Mouse (Mus musculus): ENCODE data around the gene Ache. TPM values are rescaled to one million over a fixed set of nuclear protein-coding genes. Genes with fewer than 3 reads are reported as not detected.
"Not testable (repeated sequence)": the region's sequence is repeated elsewhere in the genome, so short reads cannot be mapped to it uniquely, and the experiment has no call there.

The Ache gene
- polyA plus RNA-seq (2014; fragmentation: Nextera tagmentation; extraction: Ambion mirVana): 0.93 and 1.3 TPM in 2 replicates

DNA sequence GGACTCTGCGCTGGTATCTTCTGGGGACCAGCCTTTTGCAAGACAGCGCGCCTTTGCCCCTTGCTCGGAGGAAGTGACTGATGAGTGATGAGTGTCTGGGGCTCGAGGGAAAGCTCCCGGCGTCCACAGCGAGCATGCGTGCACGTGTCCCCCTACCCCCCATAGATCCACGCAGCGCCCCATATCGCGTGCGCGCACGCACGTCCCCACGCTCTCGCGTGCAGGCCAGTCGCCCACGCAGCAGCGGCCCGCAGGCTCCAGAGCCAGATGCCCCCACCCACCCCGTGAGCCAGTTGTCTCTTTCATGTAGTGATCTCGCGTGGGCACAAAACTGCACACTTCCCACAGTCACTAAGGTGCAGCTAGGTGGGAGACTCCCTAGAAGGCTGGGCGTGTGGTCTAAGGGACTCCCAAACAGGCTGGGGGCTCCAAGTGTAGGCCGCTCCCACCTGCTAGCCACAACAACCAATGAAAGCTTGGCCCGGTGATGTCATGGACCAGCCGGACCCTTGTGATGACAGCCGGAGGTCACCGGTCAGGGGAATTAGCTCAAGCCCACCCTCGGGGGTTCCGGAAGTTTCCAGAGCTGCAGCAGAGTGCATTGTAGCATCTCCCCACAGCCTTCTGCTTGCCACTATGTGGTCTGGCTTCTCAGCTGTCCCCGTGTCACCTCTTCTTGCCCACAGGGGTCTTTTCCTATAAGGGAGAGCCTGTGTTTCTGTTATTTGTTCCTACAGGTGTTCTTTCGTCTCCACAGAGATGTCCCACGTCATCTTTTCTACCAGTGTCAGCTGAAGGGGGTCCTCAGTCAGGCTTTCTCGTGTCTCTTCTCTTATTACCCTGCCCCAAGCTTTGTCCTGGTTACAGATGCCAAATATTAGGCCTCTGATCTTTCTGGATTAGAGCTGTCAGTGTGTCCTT is at the start of gene Ache:
Gene Ache (plus strand): TSS at position 488 of the 921 bp plus-strand sequence.
- DNase-seq: peak; percentile 23
- Histone ChIP-seq H3K4me2 (peak within 1 kb of the TSS; percentile 71), H3K27ac (ENCODE audit: low read depth) (no peak within 1 kb of the TSS), H3K9ac (peak within 1 kb of the TSS; percentile 52), H3K9me3 (ENCODE audit: low read depth, low read length) (no peaks in the 10 kb centered on the region), H3K27me3 (ENCODE audit: insufficient read depth, low read length) (peaks cover 45% of the 10 kb centered on the region), H3K4me1 (ENCODE audit: insufficient read depth) (no peaks in the 10 kb centered on the region; the same call in 1 of the 2 replicates), H3K4me3 (ENCODE audit: low read depth, low read length) (peak within 1 kb of the TSS; percentile 38), H3K36me3 (ENCODE audit: insufficient read depth) (no peaks in the 10 kb centered on the region)
- no peak for TF ChIP-seq CTCF (IDR thresholded peaks at IDR 0.05; ENCODE audit: low read depth)
- 1% methylated on average over 40 of the region's 40 CpGs for WGBS
- peak; percentile 18; the same call in 1 of the 2 replicates for ATAC-seq (ENCODE audit: insufficient read depth)

DNA sequence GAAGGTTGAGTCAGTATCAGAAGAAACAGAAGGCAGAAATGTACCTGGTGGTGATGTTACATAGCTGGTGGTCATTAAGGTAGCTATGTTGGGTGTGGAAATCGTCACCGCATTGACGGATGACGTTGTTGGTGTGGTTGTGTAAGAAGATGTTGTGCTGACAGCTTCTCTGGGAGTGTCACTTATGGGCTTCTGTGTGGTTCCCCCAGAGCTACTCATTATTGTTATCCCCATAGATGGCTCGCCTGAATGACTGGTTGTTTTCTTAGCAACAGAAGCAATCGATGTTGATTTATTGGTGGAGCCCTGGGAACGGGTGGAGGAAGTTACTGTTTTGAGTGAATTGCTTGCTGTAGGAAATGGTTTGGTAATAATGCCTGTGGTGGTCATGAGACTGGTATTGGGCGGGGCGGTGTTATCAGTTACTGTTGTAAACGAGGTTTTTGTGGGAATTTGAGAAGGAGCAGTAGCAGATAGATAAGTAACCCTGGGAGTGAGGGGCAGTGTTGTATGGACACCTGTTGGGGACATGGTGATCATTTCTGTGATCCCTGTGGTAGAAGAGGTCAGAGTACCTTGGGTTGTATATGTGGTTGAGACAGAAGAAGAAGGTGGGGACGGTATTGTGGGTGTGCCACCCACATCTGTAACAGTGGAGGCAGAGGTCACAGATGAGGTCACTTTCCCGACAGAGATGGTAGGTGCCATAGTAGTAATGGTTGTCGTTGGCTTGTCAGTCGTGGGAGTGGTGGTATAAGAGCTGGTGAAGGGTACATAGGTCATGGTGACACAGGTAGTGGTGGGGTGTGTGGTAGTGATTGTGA is 23.2 kb upstream of the Ache start:
- Histone ChIP-seq H3K4me2 (no peak overlapping the region), H3K27me3 (ENCODE audit: insufficient read depth, low read length) (no peaks in the 10 kb centered on the region), H3K36me3 (ENCODE audit: insufficient read depth) (no peaks in the 10 kb centered on the region), H3K4me3 (ENCODE audit: low read depth, low read length) (no peak overlapping the region), H3K9ac (no peak overlapping the region), H3K27ac (ENCODE audit: low read depth) (no peak overlapping the region), H3K4me1 (ENCODE audit: insufficient read depth) (no peaks in the 10 kb centered on the region), H3K9me3 (ENCODE audit: low read depth, low read length) (no peaks in the 10 kb centered on the region)
- ATAC-seq (ENCODE audit: insufficient read depth): no peak
- TF ChIP-seq CTCF (IDR thresholded peaks at IDR 0.05; ENCODE audit: low read depth): no peak
- WGBS: 76% methylated on average over 14 of the region's 14 CpGs
- no peak for DNase-seq

DNA sequence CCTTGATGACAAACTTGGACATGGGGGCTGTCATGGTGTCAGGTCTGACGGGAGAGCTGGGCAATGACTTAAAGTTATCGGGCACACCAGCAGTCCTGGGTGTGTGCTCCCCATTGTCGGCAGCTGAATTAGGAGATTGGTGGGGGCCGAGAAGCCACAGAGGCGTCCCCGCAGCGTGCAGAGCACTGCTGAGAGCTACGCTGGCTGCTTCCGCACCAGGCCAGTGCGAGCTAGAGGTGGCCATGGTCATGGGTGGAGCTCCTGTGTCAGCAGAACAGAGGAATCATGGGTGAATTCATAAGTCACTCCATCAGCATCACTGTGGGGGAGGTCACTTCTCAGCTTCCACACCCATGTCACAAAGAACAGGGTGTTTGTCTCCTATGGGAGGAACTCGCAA is 22.5 kb upstream of the Ache start:
- Histone ChIP-seq H3K9ac (no peak overlapping the region), H3K27me3 (ENCODE audit: insufficient read depth, low read length) (no peaks in the 10 kb centered on the region), H3K27ac (ENCODE audit: low read depth) (no peak overlapping the region), H3K4me1 (ENCODE audit: insufficient read depth) (no peaks in the 10 kb centered on the region), H3K36me3 (ENCODE audit: insufficient read depth) (no peaks in the 10 kb centered on the region), H3K9me3 (ENCODE audit: low read depth, low read length) (no peaks in the 10 kb centered on the region), H3K4me2 (no peak overlapping the region), H3K4me3 (ENCODE audit: low read depth, low read length) (no peak overlapping the region)
- 83% methylated on average over 11 of the region's 11 CpGs for WGBS
- TF ChIP-seq CTCF (IDR thresholded peaks at IDR 0.05; ENCODE audit: low read depth): no peak
- DNase-seq (no peak), ATAC-seq (ENCODE audit: insufficient read depth) (no peak)

DNA sequence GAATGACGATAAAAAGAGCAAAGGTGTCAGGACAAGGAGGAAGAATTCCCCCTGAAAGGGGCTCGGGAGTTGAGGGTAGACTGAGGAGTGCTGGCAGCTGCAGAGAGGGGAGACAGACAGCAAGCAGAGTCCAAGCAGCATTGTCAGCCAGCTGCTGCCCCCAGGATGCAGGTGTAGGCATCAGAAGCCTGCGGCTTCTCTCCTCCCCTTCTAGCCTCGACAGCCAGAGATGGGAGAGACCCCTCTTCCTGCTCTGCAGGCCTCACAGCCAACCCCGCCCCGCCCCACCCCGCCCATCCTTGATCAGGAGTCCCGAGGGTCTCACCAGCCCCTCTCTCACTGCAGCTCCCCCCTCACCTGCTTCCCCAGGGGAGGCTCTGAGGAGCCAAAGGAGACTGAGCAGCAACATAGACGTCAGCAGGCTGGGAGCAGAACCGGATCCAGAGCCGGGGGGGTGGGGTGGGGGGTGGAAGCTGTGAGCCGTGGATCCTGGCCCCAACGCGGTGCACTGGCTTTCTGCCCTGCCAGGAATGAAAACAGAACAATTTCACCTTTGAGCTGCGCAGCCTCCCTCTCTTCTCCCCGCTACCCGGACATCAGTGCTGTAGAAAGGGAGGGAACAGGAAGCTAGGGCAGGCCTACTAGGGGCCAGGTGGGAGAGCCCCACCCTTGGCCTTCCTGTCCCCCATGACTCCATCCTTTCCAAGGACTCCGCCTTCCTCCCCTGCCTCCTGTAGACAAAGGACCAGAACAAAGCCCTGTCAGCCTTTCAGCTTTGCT is 19.0 kb upstream of the Ache start:
- ATAC-seq (ENCODE audit: insufficient read depth): no peak
- no peak for TF ChIP-seq CTCF (IDR thresholded peaks at IDR 0.05; ENCODE audit: low read depth)
- no peak overlapping the region for H3K27ac ChIP-seq (ENCODE audit: low read depth)
- H3K4me1 ChIP-seq (ENCODE audit: insufficient read depth): no peaks in the 10 kb centered on the region
- H3K4me2 ChIP-seq: peak overlapping the region; percentile 37
- H3K27me3 ChIP-seq (ENCODE audit: insufficient read depth, low read length): no peaks in the 10 kb centered on the region
- no peak overlapping the region for H3K9ac ChIP-seq
- peaks cover 5% of the 10 kb centered on the region; the same call in 1 of the 2 replicates for H3K9me3 ChIP-seq (ENCODE audit: low read depth, low read length)
- WGBS: 27% methylated on average over 17 of the region's 18 CpGs
- H3K36me3 ChIP-seq (ENCODE audit: insufficient read depth): no peaks in the 10 kb centered on the region
- no peak overlapping the region for H3K4me3 ChIP-seq (ENCODE audit: low read depth, low read length)
- no peak for DNase-seq

DNA sequence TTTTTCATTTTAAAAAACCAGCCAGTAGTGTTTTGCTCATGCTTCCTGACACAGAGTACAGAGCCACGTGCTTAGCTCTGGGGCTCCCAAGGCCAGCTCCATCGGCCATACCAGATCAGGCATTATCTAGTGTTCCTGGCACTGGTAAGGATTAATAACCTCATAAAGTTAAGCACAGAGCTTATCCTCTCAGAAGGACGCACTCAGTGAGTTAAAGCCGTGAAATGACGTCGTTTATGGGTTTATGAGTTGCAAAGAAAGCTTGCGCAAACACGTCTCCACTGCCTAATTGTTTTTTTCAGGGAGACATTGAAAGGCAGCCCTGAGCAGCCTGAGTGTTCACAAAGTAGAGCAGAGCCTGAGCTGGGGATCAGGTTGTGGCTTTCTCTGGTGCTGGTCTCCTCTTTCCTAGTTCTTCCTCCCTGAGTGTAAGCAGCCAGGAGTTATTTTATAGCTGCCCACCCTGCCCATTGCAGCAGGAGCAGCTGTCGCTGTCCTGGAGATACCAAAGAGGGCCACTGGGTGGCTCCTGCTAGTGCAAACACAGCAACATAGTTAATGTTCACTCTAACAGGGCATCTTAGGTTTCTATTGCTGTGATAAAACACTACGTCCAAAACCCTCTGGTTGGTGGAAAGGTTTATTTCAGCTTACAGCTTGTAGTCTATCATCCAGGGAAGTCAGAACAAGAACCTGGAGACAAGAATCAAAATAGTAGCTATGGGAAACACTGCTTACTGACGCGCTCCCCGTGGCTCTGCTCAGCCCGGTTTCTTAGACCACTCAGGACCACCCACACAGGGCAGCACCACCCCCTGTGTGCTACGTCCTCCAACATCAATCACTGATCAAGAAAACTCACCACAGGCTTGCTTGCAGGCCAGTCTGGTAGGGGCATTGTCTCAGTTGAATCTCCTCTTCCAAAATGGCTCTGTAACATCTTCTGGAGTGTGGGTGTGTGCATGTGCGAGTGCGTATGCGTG is 9.7 kb upstream of the Ache start:
- Histone ChIP-seq H3K27ac (ENCODE audit: low read depth) (no peak overlapping the region), H3K4me2 (no peak overlapping the region), H3K4me1 (ENCODE audit: insufficient read depth) (no peaks in the 10 kb centered on the region), H3K9me3 (ENCODE audit: low read depth, low read length) (peaks cover 6% of the 10 kb centered on the region; the same call in 1 of the 2 replicates), H3K9ac (no peak overlapping the region), H3K27me3 (ENCODE audit: insufficient read depth, low read length) (no peaks in the 10 kb centered on the region), H3K36me3 (ENCODE audit: insufficient read depth) (no peaks in the 10 kb centered on the region), H3K4me3 (ENCODE audit: low read depth, low read length) (no peak overlapping the region)
- DNase-seq (peak; percentile 73), ATAC-seq (ENCODE audit: insufficient read depth) (no peak)
- TF ChIP-seq CTCF (IDR thresholded peaks at IDR 0.05; ENCODE audit: low read depth): peak; percentile 68
- WGBS: 44% methylated on average over 18 of the region's 18 CpGs

DNA sequence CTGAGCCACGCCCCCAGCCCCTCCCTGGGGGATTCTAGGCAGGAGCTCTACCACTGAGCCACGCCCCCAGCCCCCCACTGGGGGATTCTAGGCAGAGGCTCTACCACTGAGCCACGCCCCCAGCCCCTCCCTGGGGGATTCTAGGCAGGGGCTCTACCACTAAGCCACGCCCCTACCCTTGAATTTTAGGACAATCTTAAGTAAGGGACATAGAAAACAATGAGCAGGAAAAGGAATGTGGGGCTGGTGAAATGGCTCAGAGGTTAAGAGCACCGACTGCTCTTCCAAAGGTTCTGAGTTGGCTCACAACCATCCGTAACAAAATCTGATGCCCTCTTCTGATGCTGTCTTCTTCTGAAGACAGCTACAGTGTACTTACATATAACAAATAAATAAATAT is 2.9 kb upstream of the Ache start:
- DNase-seq; H3K4me3 ChIP-seq (ENCODE audit: low read depth, low read length); H3K36me3 ChIP-seq (ENCODE audit: insufficient read depth); ATAC-seq (ENCODE audit: insufficient read depth); H3K4me1 ChIP-seq (ENCODE audit: insufficient read depth); H3K4me2 ChIP-seq; H3K27ac ChIP-seq (ENCODE audit: low read depth); H3K9me3 ChIP-seq (ENCODE audit: low read depth, low read length); H3K9ac ChIP-seq: not testable (repeated sequence)
- H3K27me3 ChIP-seq (ENCODE audit: insufficient read depth, low read length): peaks cover 25% of the 10 kb centered on the region
- 75% methylated on average over 6 of the region's 6 CpGs for WGBS

All from lung, embryonic 14.5 days (tissue).